In genomic region chr16:91595076-91595475, GRCm38 (mm10) we compare ENCODE assay signal across 10 mouse cellular contexts. TPM values are rescaled to one million over a fixed set of nuclear protein-coding genes. Genes with fewer than 3 reads are reported as not detected.
DNase-seq lines count a peak whose midpoint lies in the region; ATAC-seq and TF ChIP-seq lines count a peak whose summit lies in the region.
"Had no signal": no experiment of that assay in that cellular context is flagged by ENCODE, and none has a peak within 500 bp of the region (broad histone marks: within the 10 kb centered on the region; RNA-seq: fewer than 3 reads in every experiment).

No protein-coding gene starts in this region.

- DNase-seq in gastrocnemius, adult 18-20 months (ENCODE audit: low spot score) = peak; percentile 57
- DNase-seq in gastrocnemius, postnatal 4 days (ENCODE audit: low spot score in 2 of 2) = no peak
- DNase-seq in midbrain, embryonic 10.5 days (ENCODE audit: low spot score) = no peak
- DNase-seq in cerebellum, postnatal 25 days = peak; percentile 81 to 89
- DNase-seq in layer of hippocampus, adult 2 months (ENCODE audit: low spot score in 2 of 2) = peak; percentile 24 to 49
- DNase-seq in MN1 (ENCODE audit: low spot score) = no peak

- no peak overlapping the region for H3K4me3 ChIP-seq in midbrain, embryonic 16.5 days (ENCODE audit: low read depth, low read length)
- no peak overlapping the region for H3K4me3 ChIP-seq in midbrain, embryonic 10.5 days
- H3K4me3 ChIP-seq in layer of hippocampus, adult 2 months = no peak overlapping the region; the same call in 1 of the 2 replicates
- H3K4me3 ChIP-seq in liver, embryonic 12.5 days = no peak overlapping the region
- H3K4me3 ChIP-seq: limb, embryonic 12.5 days had no signal

- H3K27me3 ChIP-seq in midbrain, embryonic 16.5 days (ENCODE audit: control insufficient read depth, insufficient read depth, low read depth, low read length) = peaks cover 3% of the 10 kb centered on the region; the same call in 1 of the 2 replicates
- peaks cover 38% of the 10 kb centered on the region for H3K27me3 ChIP-seq in midbrain, embryonic 10.5 days (ENCODE audit: low read depth, poor library complexity, severe bottlenecking)
- H3K27me3 ChIP-seq in liver, embryonic 12.5 days (replicated peaks) = peaks cover 42% of the 10 kb centered on the region

- no peaks in the 10 kb centered on the region for H3K9me3 ChIP-seq in midbrain, embryonic 16.5 days (replicated peaks; ENCODE audit: control insufficient read depth, low read length, poor library complexity, severe bottlenecking)
- H3K9me3 ChIP-seq in midbrain, embryonic 10.5 days (replicated peaks) = no peaks in the 10 kb centered on the region
- no peaks in the 10 kb centered on the region for H3K9me3 ChIP-seq in liver, embryonic 12.5 days (replicated peaks)
- H3K9me3 ChIP-seq: limb, embryonic 12.5 days had no signal

- peaks cover 10% of the 10 kb centered on the region for H3K4me1 ChIP-seq in midbrain, embryonic 16.5 days (ENCODE audit: control insufficient read depth, insufficient read depth, low read length)
- peaks cover 20% of the 10 kb centered on the region for H3K4me1 ChIP-seq in midbrain, embryonic 10.5 days
- peaks cover 36% of the 10 kb centered on the region for H3K4me1 ChIP-seq in liver, embryonic 12.5 days

- no peaks in the 10 kb centered on the region for H3K36me3 ChIP-seq in midbrain, embryonic 16.5 days (ENCODE audit: control insufficient read depth, insufficient read depth, low read length)
- H3K36me3 ChIP-seq in midbrain, embryonic 10.5 days = 0 out of 2 replicates have a peak, but pooled peaks cover 5% of the 10 kb centered on the region
- no peaks in the 10 kb centered on the region for H3K36me3 ChIP-seq in liver, embryonic 12.5 days

- WGBS in midbrain, embryonic 16.5 days = 77% methylated on average over 6 of the region's 6 CpGs
- WGBS in midbrain, embryonic 10.5 days = 86% methylated on average over 6 of the region's 6 CpGs
- WGBS in liver, embryonic 12.5 days (ENCODE audit: insufficient replicate concordance) = 74% methylated on average over 6 of the region's 6 CpGs

- no peak for ATAC-seq in midbrain, embryonic 16.5 days
- no peak for ATAC-seq in liver, embryonic 12.5 days

- H3K4me2 ChIP-seq in midbrain, embryonic 16.5 days (ENCODE audit: low read length) = no peak overlapping the region
- H3K4me2 ChIP-seq in liver, embryonic 12.5 days = no peak overlapping the region
- H3K4me2 ChIP-seq: limb, embryonic 12.5 days; midbrain, embryonic 11.5 days had no signal

- 0 out of 2 replicates have a peak overlapping the region, but pooled peaks have one; percentile 14 for H3K9ac ChIP-seq in midbrain, embryonic 16.5 days (ENCODE audit: low read depth, low read length)
- H3K9ac ChIP-seq in liver, embryonic 12.5 days = no peak overlapping the region
- H3K9ac ChIP-seq: limb, embryonic 12.5 days had no signal

- no peak overlapping the region for H3K27ac ChIP-seq in midbrain, embryonic 16.5 days (ENCODE audit: low read length)
- no peak overlapping the region for H3K27ac ChIP-seq in midbrain, embryonic 10.5 days (replicated peaks)
- peak overlapping the region; percentile 3 for H3K27ac ChIP-seq in layer of hippocampus, adult 2 months
- no peak overlapping the region for H3K27ac ChIP-seq in liver, embryonic 12.5 days
- H3K27ac ChIP-seq: limb, embryonic 12.5 days had no signal

- TF ChIP-seq CTCF in layer of hippocampus, adult 2 months (conservative IDR thresholded peaks at IDR 0.05) = no peak

RNA-seq across cellular contexts. Expression of gene Tmem50b, which starts 2.5 kb away (rescaled TPM):
- total RNA-seq in gastrocnemius, adult 18-20 months (2021) = 10 to 100 TPM; 13.1 to 15.1 TPM
- total RNA-seq in gastrocnemius, postnatal 4 days (2021) = 10 to 100 TPM; 12.3 to 12.8 TPM
- 95.1 and 106 TPM in 2 replicates for polyA plus RNA-seq in midbrain, embryonic 16.5 days (2015; fragmentation: Nextera tagmentation; extraction: Ambion mirVana)
- 41.4 and 43.3 TPM in 2 replicates for polyA plus RNA-seq in midbrain, embryonic 10.5 days (2016; fragmentation: Nextera tagmentation; extraction: Ambion mirVana)
- total RNA-seq in layer of hippocampus, adult 2 months (2021) = 100 to 1,000 TPM in 1 of 2 experiments, 10 to 100 TPM in 1; 97.3 to 104 TPM
- polyA plus RNA-seq in liver, embryonic 12.5 days (2016; fragmentation: Nextera tagmentation; extraction: Ambion mirVana) = 6.7 and 6.8 TPM in 2 replicates

RNA-seq across cellular contexts. Expression of gene Dnajc28, which starts 23.8 kb away (rescaled TPM):
- total RNA-seq in gastrocnemius, adult 18-20 months (2021) = 10 to 100 TPM; 19.8 to 20.5 TPM
- total RNA-seq in gastrocnemius, postnatal 4 days (2021) = 1 to 10 TPM; 2.9 to 3.9 TPM
- 6.9 and 7.3 TPM in 2 replicates for polyA plus RNA-seq in midbrain, embryonic 16.5 days (2015; fragmentation: Nextera tagmentation; extraction: Ambion mirVana)
- 4.0 and 4.9 TPM in 2 replicates for polyA plus RNA-seq in midbrain, embryonic 10.5 days (2016; fragmentation: Nextera tagmentation; extraction: Ambion mirVana)
- total RNA-seq in layer of hippocampus, adult 2 months (2021) = 10 to 100 TPM; 10.3 to 10.5 TPM
- 1.8 and 2.8 TPM in 2 replicates for polyA plus RNA-seq in liver, embryonic 12.5 days (2016; fragmentation: Nextera tagmentation; extraction: Ambion mirVana)

RNA-seq across cellular contexts. Expression of gene Ifngr2, which starts 48.2 kb away (rescaled TPM):
- total RNA-seq in gastrocnemius, adult 18-20 months (2021) = 10 to 100 TPM; 52.7 to 61.5 TPM
- 10 to 100 TPM; 47.9 to 52.5 TPM for total RNA-seq in gastrocnemius, postnatal 4 days (2021)
- polyA plus RNA-seq in midbrain, embryonic 16.5 days (2015; fragmentation: Nextera tagmentation; extraction: Ambion mirVana) = 104 and 125 TPM in 2 replicates
- 23.8 and 34.5 TPM in 2 replicates for polyA plus RNA-seq in midbrain, embryonic 10.5 days (2016; fragmentation: Nextera tagmentation; extraction: Ambion mirVana)
- 10 to 100 TPM; 49.2 to 50.6 TPM for total RNA-seq in layer of hippocampus, adult 2 months (2021)
- polyA plus RNA-seq in liver, embryonic 12.5 days (2016; fragmentation: Nextera tagmentation; extraction: Ambion mirVana) = 17.1 and 17.9 TPM in 2 replicates

RNA-seq across cellular contexts. Expression of gene Gart, which starts 51.7 kb away (rescaled TPM):
- total RNA-seq in gastrocnemius, adult 18-20 months (2021) = 10 to 100 TPM; 60.8 to 64.6 TPM
- total RNA-seq in gastrocnemius, postnatal 4 days (2021) = 10 to 100 TPM; 73.3 to 83.7 TPM
- 55.2 and 62.5 TPM in 2 replicates for polyA plus RNA-seq in midbrain, embryonic 16.5 days (2015; fragmentation: Nextera tagmentation; extraction: Ambion mirVana)
- polyA plus RNA-seq in midbrain, embryonic 10.5 days (2016; fragmentation: Nextera tagmentation; extraction: Ambion mirVana) = 145 and 162 TPM in 2 replicates
- total RNA-seq in layer of hippocampus, adult 2 months (2021) = 10 to 100 TPM; 52.9 to 54.3 TPM
- 158 and 160 TPM in 2 replicates for polyA plus RNA-seq in liver, embryonic 12.5 days (2016; fragmentation: Nextera tagmentation; extraction: Ambion mirVana)

RNA-seq across cellular contexts. Expression of gene Son, which starts 52.2 kb away (rescaled TPM):
- 10 to 100 TPM; 92.4 to 97.4 TPM for total RNA-seq in gastrocnemius, adult 18-20 months (2021)
- total RNA-seq in gastrocnemius, postnatal 4 days (2021) = 100 to 1,000 TPM; 169 to 203 TPM
- polyA plus RNA-seq in midbrain, embryonic 16.5 days (2015; fragmentation: Nextera tagmentation; extraction: Ambion mirVana) = 98.4 and 115 TPM in 2 replicates
- polyA plus RNA-seq in midbrain, embryonic 10.5 days (2016; fragmentation: Nextera tagmentation; extraction: Ambion mirVana) = 109 and 119 TPM in 2 replicates
- 100 to 1,000 TPM; 259 to 285 TPM for total RNA-seq in layer of hippocampus, adult 2 months (2021)
- polyA plus RNA-seq in liver, embryonic 12.5 days (2016; fragmentation: Nextera tagmentation; extraction: Ambion mirVana) = 60.5 and 65.0 TPM in 2 replicates

Comparison
In these comparisons a context has a peak if more than half of its experiments do, and no peak if none do; other contexts are left out.
1. DNase-seq: peak in gastrocnemius, adult 18-20 months (single experiment), cerebellum, postnatal 25 days (2 of 2) and layer of hippocampus, adult 2 months (2 of 2); none in gastrocnemius, postnatal 4 days (0 of 2), midbrain, embryonic 10.5 days (single experiment) and MN1 (single experiment).
2. RNA of gene Tmem50b, which starts 2.5 kb away (total RNA-seq): 97.3 to 104 TPM in layer of hippocampus, adult 2 months; 13.1 to 15.1 TPM in gastrocnemius, adult 18-20 months and 12.3 to 12.8 TPM in gastrocnemius, postnatal 4 days; every median in the first group is over 4 times any median in the second.